Mouse (Mus musculus): ENCODE results near the gene Insr.

The Insr gene

DNA sequence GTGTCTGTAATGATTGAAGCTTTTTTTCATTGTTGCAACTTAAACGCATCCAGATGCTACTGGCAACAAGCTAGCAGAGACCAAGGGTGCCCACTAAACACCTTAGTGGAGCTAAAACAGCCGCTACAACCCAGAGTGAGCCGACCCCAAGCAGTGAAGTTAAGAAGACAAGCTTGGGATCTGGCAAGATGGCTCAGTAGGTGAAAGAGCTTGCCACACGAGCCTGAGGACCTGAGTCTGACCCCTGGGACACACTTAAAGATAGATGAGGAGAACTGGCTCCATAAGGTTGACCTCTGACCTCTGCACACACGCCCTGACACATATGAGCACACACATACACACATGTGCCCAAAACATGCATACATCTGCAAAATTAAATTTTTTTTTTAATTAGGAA is 4.2 kb downstream of the Insr start:
- DNase-seq (ENCODE audit: low spot score in 2 of 2): no peak

DNA sequence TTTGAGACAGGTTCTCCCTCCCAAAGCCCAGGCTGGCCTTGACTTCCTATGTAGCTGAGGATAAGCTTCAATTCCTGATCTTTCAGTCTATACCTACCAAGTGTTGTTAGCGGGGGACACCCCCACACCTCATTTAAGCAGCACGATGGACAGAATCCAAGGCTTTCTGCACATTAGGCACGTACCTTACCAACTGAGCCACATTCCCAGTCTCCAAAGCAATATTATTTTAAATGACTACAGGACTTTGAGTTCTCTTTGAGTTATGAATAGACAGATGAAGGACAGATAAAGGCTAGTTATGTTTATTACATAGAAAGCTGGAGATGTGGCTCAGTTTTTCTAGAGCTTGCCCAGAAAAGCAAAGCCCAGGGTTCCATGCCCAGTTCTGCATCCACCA is 5.6 kb downstream of the Insr start:
- DNase-seq (ENCODE audit: low spot score in 2 of 2): no peak

DNA sequence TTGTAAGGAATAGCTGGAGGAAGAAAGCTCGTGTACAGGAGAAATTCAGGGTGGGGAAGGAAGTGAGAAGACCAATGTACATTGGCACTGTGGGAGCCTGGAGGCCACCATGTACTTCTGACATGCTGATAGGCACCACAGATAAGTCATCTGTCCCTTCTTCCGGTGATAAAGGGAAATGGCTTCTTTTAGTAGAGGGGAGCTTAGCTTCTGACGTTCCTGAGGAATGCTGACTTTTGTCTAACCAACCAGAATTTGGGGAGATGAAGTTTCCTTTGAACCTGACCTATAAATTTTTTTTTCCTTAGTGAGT is 12.0 kb downstream of the Insr start:
- no peak for DNase-seq (ENCODE audit: low spot score in 2 of 2)

DNA sequence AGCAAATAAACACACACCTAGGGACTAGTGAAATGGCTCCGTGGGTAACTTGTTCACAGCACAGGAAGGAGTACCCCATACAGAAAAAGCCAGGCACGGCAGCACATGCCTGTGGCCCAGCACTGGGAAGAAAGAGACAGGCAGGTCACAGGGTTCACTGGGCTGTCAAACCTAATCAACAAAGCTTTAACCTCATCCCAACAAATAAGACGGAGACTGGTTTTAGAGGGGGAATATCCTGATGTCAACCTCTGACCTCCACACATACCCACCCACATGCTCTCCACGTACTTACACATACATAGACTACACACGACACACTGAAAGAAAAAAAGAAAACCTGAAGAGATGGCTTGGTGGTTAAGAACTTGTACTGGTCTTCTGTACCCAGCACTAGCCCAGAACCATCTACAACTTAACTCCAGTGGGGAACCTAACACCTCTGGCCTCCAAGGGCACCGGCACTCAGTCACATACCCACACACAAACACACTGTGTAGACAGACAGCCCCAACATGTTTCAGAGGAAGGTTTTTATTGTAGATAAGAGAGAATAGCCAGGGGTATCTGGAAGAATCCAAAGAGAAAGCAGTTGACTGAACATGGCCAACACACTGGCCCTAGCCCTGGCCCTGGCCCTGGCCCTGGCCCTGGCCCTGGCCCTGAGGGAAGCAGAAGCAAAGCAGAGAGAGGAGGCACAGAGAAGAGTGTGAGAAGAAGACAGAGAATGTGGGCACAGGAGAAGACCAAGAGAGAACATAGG is 12.6 kb downstream of the Insr start:
- no peak for DNase-seq (ENCODE audit: low spot score in 2 of 2)

DNA sequence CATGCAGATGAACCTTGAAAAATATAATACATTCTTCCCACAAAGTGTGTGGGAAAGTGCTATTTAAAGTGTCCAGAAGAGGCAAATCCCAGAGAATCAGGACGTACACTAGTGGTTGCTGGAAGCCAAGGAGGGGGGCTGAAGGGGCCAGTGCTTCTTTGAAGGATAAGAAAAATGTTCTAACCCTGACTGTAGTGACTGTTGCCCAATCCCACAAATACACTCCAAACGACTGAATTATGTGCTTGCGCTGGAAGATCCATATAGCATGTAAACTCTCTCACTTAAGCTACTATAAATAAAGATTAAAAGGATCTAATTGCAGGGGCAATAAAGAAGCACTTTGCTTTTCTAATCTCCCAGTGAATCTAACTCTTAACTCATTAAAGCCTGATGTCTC is 14.2 kb downstream of the Insr start:
- no peak for DNase-seq (ENCODE audit: low spot score in 2 of 2)

DNA sequence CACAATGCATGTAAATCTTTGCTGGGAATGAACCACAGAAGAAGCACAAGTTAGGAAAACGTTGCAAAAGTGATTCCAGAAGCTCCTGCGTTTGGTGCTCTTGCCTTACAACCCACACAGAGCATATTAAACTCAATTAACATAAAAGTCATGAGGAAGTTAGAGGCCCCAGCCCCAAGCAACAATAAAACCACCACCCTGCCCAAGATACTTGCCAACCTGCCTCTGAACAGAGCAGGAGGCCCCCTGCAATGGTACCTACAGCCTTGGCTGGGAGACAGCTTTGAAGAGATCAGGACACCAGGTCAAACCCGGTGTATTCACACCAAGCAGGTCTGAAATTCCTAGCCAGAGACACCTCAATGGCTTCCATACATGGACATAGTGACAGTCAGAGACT is 16.6 kb downstream of the Insr start:
- DNase-seq (ENCODE audit: low spot score in 2 of 2): no peak

DNA sequence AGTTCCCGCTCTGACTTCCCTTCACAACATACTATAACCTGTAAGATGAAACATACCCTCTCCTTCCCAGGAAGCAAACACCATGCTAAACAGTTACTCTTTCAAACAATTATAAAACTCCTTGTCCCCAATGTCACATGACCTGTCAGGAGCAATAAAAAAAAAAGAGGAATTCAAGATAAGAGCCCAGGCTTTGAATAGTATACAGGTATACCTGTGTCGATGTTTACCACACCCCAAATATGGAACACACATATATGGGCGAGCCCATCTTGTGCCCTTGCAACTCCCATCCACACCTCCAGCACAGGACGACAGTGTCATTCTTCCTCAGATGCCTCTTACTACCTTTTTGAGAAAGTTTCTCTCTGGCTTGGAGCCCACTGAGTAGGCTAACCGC is 18.3 kb downstream of the Insr start:
- no peak for DNase-seq (ENCODE audit: low spot score in 2 of 2)

DNA sequence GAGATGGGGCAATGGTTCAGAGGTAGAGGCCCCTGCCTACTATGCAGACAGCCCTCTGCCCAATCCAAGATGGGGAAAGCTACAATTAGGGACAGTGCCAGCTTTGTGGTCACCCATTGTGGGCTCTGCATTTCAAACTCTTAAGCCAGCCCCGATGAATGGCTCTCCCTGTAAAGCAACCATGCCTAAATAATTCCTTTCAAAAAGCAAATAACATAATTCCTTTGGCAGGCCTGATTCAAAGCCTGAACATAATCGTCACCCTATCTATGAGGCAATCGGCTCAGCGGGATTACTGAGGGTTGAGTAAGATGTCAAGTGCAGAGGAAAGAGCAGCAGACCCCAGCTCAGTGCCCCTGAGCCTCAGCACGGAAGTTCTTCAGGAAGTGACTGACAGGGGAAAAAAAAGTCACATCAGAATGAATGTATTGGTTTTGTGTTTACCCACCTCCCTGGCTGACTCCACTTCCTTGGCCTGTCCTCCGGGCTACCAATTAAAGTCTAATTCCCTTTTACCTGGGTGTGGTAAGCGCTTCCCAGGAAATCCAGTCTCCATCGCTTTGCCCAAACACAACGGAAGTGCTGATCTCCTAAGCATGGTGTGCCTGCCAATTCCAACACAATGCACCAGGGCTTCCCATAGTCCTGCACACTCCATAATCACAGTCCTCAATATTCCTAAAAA is 19.1 kb downstream of the Insr start:
- DNase-seq (ENCODE audit: low spot score in 2 of 2): no peak

DNA sequence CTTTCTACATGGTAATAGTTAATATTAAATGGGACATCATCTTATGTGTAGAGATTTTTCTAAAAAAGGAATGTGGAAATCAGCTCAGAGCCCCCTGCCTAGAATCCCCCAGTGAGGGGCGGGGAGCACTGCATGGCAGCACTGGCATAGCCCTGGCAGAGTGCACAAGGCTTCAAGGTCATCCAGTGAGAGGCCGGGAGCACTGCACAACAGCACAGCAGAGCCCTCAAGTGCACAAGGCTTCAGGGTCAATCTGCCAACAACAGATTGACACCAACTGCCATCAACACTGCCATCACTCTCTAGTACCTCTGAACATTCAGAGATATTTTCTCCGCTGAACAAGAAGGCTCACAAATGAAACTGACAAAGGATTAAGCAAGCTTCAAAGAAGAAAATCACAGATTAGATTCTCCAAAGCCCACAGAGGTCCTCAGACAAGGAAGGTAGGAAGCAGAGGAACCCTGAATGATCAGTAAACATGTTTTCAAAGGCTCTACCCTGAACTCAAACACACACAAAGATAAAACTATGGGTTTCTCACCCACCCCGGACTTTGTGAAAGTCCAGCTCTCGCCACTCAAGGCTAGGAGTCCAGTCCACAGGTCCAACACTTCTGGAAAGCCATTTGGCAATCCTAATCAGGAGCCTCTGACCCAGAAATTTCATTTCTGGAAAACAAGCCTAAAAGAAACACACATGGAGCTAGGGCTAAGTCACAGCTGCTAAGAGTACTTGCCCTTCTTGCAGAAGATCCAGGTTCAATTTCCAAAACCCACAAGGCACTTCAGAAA is 23.1 kb downstream of the Insr start:
- no peak for DNase-seq (ENCODE audit: low spot score in 2 of 2)

DNA sequence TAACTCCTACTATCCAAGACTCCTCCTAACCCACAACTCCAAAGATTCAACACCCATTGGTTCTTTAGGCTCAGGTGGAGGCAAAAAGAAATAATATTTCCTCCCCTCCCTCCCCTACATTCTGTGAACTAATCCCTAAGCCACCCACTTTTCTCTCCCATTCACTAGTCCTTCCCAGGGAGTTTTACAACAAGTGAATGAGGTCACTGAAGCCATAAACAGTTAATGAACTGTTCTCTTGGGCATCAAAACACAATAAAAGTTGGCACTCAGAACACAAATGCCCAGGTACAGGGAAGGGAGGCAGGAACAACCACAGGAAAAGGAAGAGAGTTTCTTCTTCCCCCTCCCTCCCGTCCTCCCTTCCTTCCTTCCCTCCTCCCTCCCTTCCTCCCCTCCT is 24.1 kb downstream of the Insr start:
- no peak for DNase-seq (ENCODE audit: low spot score in 2 of 2)

DNA sequence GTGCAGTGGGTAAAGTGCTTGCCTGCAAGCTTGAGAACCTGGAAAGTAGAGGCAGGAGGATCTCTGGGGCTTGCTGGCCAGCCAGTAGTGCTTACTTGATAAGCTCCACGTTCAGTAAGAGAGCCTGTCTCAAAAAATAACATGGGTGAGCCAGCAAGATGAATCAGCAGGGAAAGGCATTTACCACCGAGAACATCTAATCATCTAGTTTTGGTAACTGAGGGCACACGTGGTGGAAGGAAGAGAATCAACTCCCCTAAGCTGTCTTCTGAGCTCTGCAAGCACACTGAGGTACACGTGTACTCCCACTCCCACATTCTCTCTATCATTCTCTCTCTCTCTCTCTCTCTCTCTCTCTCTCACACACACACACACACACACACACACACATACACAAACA is 26.2 kb downstream of the Insr start:
- no peak for DNase-seq (ENCODE audit: low spot score in 2 of 2)

DNA sequence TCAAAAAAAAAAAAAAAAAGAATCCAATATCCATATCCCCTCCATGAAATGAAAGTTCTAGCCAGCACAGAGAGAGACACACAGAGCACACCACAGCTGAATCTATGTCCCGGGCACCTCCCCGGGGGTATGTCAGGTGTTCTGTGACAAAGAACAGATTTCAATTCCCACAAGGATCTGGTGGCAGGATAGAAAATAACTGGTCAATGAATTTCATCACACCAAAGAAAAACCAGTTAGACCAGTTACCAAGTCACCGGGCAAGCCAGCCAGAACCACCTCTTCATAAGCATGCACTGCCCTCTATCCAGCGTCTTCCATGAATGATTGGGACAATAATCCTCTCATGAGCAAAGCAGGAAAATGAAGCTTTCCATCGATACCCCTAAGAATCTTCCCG is 26.8 kb downstream of the Insr start:
- DNase-seq (ENCODE audit: low spot score in 2 of 2): no peak

DNA sequence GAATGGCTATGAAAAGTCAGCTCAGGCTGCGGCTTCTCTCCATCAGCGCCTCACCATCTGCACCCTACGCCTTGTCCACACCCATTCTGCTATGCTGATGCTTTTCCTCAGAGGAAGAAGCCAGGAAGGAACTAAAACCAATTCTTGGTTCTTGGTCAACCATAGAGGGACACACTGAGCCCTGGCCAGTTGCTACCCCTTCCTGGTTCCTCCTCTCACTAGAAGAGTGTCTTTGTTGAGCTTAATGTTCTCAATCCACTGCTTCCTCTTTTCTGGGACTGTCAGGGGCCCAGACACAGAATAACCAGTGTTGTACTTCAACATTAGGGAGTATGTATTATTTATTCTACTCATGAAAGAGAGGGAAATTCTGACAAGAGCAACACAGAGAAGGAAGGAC is 28.3 kb downstream of the Insr start:
- DNase-seq (ENCODE audit: low spot score in 2 of 2): no peak

DNA sequence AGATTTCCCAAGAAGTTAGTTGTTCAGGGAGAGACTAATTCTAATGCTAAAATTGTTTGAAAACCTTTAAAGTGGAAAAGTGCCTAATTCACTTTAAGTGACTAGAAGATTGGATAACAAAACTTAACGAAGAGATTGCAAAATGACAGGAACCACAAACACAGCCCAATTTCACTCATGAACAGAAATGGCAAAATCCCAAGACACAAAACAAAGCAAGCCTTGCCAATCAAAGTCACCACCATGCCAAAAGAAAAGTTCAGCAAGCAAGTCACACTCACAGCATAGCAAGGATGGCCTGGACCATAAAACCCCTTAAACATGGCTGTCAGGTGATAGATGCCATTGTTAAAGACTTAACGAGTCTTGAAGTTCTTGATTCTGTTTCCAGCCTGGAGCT is 29.5 kb downstream of the Insr start:
- DNase-seq (ENCODE audit: low spot score in 2 of 2): no peak

DNA sequence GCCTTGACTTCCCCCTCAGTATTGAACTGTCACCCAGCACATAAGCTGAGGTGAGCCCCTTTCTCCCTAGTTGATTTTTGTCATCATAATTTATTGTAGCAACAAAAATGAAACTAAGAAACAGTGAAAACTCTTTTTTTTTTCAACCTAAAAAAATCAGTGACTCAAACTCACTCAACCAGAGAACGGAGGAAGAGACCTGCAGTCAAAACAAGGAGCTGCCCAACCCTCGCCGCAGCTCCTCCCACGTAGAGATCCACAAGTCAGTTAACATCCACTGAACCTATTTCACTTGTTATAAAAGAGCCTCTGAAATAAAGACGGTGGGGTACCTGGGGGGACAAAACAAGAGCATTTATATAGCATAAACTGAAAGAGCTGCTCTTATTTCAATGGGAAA is 30.7 kb downstream of the Insr start:
- no peak for DNase-seq (ENCODE audit: low spot score in 2 of 2)

DNA sequence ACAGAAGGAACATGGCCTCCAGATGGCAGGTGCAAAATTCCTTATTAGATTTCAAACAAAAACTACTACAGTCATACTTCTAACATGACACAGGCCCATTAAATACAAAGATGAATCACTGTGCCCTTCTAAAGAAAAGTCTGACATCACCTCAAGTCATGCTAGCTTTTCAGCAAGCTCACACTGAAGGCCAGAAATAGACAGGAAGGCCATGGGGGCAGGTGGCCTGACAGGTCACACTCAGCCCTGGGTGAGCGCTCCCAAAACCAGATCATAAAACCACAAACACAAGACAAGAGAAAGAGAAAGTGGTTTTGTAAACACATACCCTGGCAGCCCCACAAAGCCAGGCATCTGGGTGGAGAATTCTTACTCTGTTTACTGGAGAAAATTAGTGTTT is 32.3 kb downstream of the Insr start:
- DNase-seq (ENCODE audit: low spot score in 2 of 2): no peak

DNA sequence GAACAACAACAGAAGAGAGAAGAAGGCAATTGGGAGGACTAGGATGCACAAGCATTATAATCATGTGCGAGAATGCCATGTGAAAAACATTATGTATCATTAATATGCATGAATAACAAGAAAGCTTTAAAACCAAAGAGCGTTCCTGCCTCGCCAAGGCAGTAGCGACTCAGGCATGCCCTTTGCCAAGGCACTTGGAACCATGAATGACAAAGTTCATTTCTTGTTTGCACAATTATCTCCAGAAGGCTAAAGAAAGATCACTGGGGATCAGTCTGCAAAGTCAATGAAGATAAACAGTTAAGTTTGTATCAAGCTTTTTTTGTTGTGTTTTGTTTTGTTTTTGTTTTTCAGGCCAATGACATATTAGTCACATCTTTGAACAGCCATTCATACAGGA is 36.2 kb downstream of the Insr start:
- no peak for DNase-seq (ENCODE audit: low spot score in 2 of 2)

DNA sequence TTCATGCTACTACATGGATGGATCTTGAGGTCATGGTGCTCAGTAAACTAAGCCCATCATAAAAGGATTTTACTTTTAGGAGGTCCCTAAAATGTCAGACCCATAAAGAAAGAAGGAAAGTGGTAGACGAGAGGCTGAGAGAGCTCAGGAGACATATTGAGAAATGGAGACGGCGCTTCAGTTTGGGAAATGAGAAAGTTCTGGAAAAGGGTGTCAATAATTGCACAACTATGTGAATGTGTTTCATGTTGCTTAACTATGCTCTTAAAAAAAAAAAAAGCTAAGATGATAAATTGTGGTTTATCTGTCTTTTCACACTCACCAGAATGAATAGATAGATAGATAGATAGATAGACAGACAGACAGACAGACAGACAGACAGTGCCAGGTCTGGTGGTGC is 38.7 kb downstream of the Insr start:
- DNase-seq (ENCODE audit: low spot score in 2 of 2): no peak

DNA sequence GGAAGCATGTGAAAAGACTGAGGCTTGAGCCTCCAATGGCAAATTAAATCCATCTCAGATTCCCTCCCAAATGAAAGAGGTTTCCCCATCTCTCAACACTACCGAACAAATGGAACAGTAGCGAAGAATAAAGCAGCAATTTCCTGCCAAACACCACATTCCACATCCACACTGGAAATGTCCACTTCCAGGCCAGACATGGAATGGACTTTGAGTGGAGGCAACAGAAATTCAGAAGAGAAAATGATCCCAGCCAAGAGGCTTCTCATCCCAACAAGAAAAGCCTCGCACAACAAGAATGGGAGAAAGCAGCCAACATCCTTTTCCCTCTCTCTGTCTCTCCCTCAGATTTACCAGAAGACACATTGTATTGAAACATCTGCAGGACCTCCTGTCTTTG is 39.8 kb downstream of the Insr start:
- no peak for DNase-seq (ENCODE audit: low spot score in 2 of 2)

DNA sequence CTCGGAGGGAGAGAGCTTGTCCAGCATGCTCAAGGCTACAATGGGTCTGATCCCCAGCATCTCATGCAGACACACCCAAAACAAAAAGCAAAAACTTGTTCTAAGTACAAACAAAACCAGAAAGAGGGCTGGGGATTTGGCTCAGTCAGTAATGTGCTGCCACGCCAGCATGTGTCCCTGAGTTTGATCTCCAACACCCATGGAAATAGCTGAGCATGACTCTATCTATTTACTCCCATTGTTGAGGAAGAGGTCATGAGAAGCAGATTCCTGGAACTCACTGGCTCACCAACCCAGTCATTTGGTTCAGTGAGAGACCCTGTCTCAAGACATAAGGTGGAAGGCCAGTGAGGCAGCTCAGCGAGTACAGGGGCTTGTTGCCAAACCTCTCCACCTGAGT is 40.6 kb downstream of the Insr start:
- DNase-seq (ENCODE audit: low spot score in 2 of 2): no peak

DNA sequence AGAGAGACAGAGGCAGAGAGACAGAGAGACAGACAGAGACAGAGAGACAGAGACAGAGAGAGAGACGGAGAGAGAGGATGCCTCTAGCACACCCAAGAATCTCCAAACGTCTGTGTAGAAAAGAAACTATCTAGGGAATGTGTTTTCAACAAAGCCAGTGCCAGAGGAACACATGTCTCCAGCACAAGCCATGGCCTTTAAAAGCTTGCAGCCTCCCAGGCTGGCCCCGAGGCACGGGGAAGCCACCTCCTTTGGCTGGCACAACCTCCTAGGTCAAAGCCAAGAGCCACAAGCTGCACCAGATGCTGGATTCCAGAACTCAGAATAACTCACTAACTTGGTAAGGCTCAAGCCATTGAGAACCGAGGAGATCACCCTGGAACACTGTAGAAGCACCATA is 42.1 kb downstream of the Insr start:
- no peak for DNase-seq (ENCODE audit: low spot score in 2 of 2)

DNA sequence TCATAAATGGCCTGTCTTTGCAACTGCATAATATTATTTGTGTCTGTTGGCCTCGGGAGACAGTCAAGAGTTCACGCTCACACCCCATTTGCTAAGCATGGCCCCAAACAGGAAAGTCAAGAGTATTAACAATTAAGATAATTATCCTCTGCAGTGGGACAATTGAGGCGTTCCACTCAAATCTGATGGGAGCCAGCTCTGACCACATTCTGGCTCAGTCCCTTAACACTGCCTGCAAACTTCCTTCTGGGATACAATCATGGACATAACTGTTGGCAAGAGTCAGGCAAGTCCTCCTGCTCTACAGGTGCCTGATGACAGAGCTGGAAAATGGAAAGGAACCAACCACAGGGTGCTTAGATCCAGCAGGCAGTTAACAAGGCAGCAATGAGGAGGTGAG is 43.1 kb downstream of the Insr start:
- DNase-seq (ENCODE audit: low spot score in 2 of 2): no peak

DNA sequence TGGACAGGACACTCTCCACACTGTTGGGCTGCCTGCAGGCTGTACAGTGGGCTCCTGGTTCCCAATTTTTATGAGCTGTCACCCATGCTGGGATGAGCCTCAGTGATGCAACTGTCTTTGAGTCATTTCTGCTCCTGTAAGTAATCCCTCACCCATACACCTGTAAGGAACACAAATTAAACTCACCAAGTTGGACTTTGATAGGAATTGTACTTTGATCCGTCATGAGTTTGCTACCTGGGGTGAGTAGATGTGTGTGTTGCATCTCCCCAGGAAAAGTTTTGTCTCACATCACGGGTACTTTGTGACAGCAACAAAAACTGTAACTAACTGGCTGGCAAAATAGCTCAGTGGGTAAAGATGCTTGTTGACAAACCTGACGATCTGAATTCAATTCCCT is 44.8 kb downstream of the Insr start:
- DNase-seq (ENCODE audit: low spot score in 2 of 2): no peak
